Mouse (Mus musculus) hindbrain, embryonic 16.5 days (tissue): ENCODE measurements around the gene Pik3r6. TPM values are rescaled to one million over a fixed set of nuclear protein-coding genes. Genes with fewer than 3 reads are reported as not detected.

Experiments used
- ATAC-seq: fragments of 200-750 bp; cut with Nextera tagmentation; 2 replicates; pipeline ENCODE4 v1.8.0; 2017; ENCODE audit warnings: moderate TSS enrichment, moderate library complexity
- H3K27ac ChIP-seq: fragments of 300-500 bp; sonication (generic); 2 replicates; pipeline ENCODE4 v1.5.1; 2014; ENCODE audit warnings: low read depth, mild to moderate bottlenecking, control low read depth, low read length, moderate library complexity
- H3K27me3 ChIP-seq: fragments of 300-500 bp; sonication (generic); replicated peaks from 2 replicates; pipeline ENCODE4 v1.6.1; 2014; ENCODE audit warnings: low read length; ENCODE audit not compliant: control insufficient read depth, insufficient read depth
- H3K36me3 ChIP-seq: fragments of 300-500 bp; sonication (generic); 2 replicates; pipeline ENCODE4 v1.6.1; 2014; ENCODE audit warnings: mild to moderate bottlenecking, low read length, moderate library complexity, mixed read lengths; ENCODE audit not compliant: control insufficient read depth, insufficient read depth
- H3K4me1 ChIP-seq: fragments of 300-500 bp; sonication (generic); 2 replicates; pipeline ENCODE4 v1.6.1; 2014; ENCODE audit warnings: low read depth, low read length; ENCODE audit not compliant: control insufficient read depth, insufficient read depth
- H3K4me2 ChIP-seq: fragments of 300-500 bp; sonication (generic); 2 replicates; pipeline ENCODE4 v1.6.1; 2014; ENCODE audit warnings: mild to moderate bottlenecking, low read length, control low read depth, moderate library complexity
- H3K4me3 ChIP-seq: fragments of 300-500 bp; sonication (generic); 2 replicates; pipeline ENCODE4 v1.5.1; 2014; ENCODE audit warnings: mild to moderate bottlenecking, low read length, control low read depth, moderate library complexity
- H3K9ac ChIP-seq: fragments of 300-500 bp; sonication (generic); 2 replicates; pipeline ENCODE4 v1.6.1; 2014; ENCODE audit warnings: low read depth, mild to moderate bottlenecking, control low read depth, low read length, moderate library complexity
- H3K9me3 ChIP-seq: fragments of 300-500 bp; sonication (generic); 2 replicates; pipeline ENCODE4 v1.6.1; 2014; ENCODE audit warnings: mild to moderate bottlenecking, low read length, moderate library complexity; ENCODE audit not compliant: control insufficient read depth
- WGBS: fragments of 180-500 bp; shearing (Covaris S2); extraction: QIAGEN DNeasy Blood & Tissue Kit; methylation state at CpG from one replicate; pipeline ENCODE4 v1.1.7; 2014; 5-methylcytosine and 5-hydroxymethylcytosine counted together
- polyA plus RNA-seq: library from polyadenylated mRNA; unstranded; fragments of >200 nt; fragmentation: Nextera tagmentation; extraction: Ambion mirVana; gene quantifications from 2 replicates; pipeline ENCODE4 v1.2.1, GENCODE M21; 2015

Pik3r6 gene
- polyA plus RNA-seq, 1 experiment from 2014 or later = 2.1 TPM

GRCm38 (mm10) chr11:68467962-68468612 lies 34.7 kb upstream of the Pik3r6 start:
- Histone ChIP-seq H3K9ac (no peak overlapping the region), H3K4me1 (no peaks in the 10 kb centered on the region), H3K4me3 (no peak overlapping the region), H3K27ac (no peak overlapping the region), H3K9me3 (no peaks in the 10 kb centered on the region), H3K27me3 (no peaks in the 10 kb centered on the region), H3K36me3 (no peaks in the 10 kb centered on the region), H3K4me2 (no peak overlapping the region)
- WGBS = 55% methylated on average over 9 of the region's 9 CpGs
- no peak for ATAC-seq

- Histone ChIP-seq H3K9ac (no peak overlapping the region), H3K9me3 (no peaks in the 10 kb centered on the region), H3K4me3 (no peak overlapping the region), H3K36me3 (no peaks in the 10 kb centered on the region), H3K4me1 (no peaks in the 10 kb centered on the region), H3K4me2 (no peak overlapping the region), H3K27me3 (no peaks in the 10 kb centered on the region), H3K27ac (no peak overlapping the region)
- WGBS = 89% methylated on average over 4 of the region's 4 CpGs
- no peak for ATAC-seq
These were observed 33.9 kb upstream of the Pik3r6 start for GRCm38 (mm10) chr11:68468886-68469285.

GRCm38 (mm10) chr11:68472162-68472849 lies 30.5 kb upstream of the Pik3r6 start:
- ATAC-seq = no peak
- Histone ChIP-seq H3K27me3 (no peaks in the 10 kb centered on the region), H3K4me3 (no peak overlapping the region), H3K27ac (no peak overlapping the region), H3K4me1 (no peaks in the 10 kb centered on the region), H3K9ac (no peak overlapping the region), H3K9me3 (no peaks in the 10 kb centered on the region), H3K36me3 (no peaks in the 10 kb centered on the region), H3K4me2 (no peak overlapping the region)
- WGBS = 76% methylated on average over 5 of the region's 5 CpGs

- H3K27ac ChIP-seq = no peak overlapping the region
- H3K9ac ChIP-seq = no peak overlapping the region
- no peaks in the 10 kb centered on the region for H3K27me3 ChIP-seq
- H3K9me3 ChIP-seq = no peaks in the 10 kb centered on the region
- no peaks in the 10 kb centered on the region for H3K36me3 ChIP-seq
- H3K4me2 ChIP-seq = no peak overlapping the region
- no peak for ATAC-seq
- H3K4me1 ChIP-seq = no peaks in the 10 kb centered on the region
- H3K4me3 ChIP-seq = no peak overlapping the region
- WGBS = 90% methylated on average over 6 of the region's 6 CpGs
These were observed 28.2 kb upstream of the Pik3r6 start for GRCm38 (mm10) chr11:68474600-68474999.

GRCm38 (mm10) chr11:68475676-68476075 lies 27.1 kb upstream of the Pik3r6 start:
- no peak overlapping the region for H3K4me2 ChIP-seq
- 89% methylated on average over 7 of the region's 7 CpGs for WGBS
- H3K4me3 ChIP-seq = no peak overlapping the region
- no peak for ATAC-seq
- no peaks in the 10 kb centered on the region for H3K4me1 ChIP-seq
- H3K36me3 ChIP-seq = no peaks in the 10 kb centered on the region
- no peak overlapping the region for H3K9ac ChIP-seq
- no peaks in the 10 kb centered on the region for H3K27me3 ChIP-seq
- no peak overlapping the region for H3K27ac ChIP-seq
- H3K9me3 ChIP-seq = no peaks in the 10 kb centered on the region

- H3K9me3 ChIP-seq = no peaks in the 10 kb centered on the region
- no peaks in the 10 kb centered on the region for H3K27me3 ChIP-seq
- H3K4me1 ChIP-seq = no peaks in the 10 kb centered on the region
- no peak for ATAC-seq
- 87% methylated on average over 6 of the region's 6 CpGs for WGBS
- H3K9ac ChIP-seq = no peak overlapping the region
- no peaks in the 10 kb centered on the region for H3K36me3 ChIP-seq
- no peak overlapping the region for H3K4me2 ChIP-seq
- no peak overlapping the region for H3K4me3 ChIP-seq
- H3K27ac ChIP-seq = no peak overlapping the region
These were observed 25.2 kb upstream of the Pik3r6 start for GRCm38 (mm10) chr11:68477661-68478060.

GRCm38 (mm10) chr11:68478574-68478981 lies 24.2 kb upstream of the Pik3r6 start:
- Histone ChIP-seq H3K9me3 (no peaks in the 10 kb centered on the region), H3K9ac (no peak overlapping the region), H3K4me3 (no peak overlapping the region), H3K4me1 (no peaks in the 10 kb centered on the region), H3K4me2 (no peak overlapping the region), H3K36me3 (no peaks in the 10 kb centered on the region), H3K27me3 (no peaks in the 10 kb centered on the region), H3K27ac (no peak overlapping the region)
- ATAC-seq = no peak
- 82% methylated on average over 3 of the region's 3 CpGs for WGBS

GRCm38 (mm10) chr11:68480660-68481059 lies 22.2 kb upstream of the Pik3r6 start:
- ATAC-seq = no peak
- H3K36me3 ChIP-seq = no peaks in the 10 kb centered on the region
- 90% methylated on average over 4 of the region's 4 CpGs for WGBS

GRCm38 (mm10) chr11:68482001-68482400 lies 20.8 kb upstream of the Pik3r6 start:
- Histone ChIP-seq H3K4me2 (no peak overlapping the region), H3K9ac (no peak overlapping the region), H3K27ac (no peak overlapping the region), H3K9me3 (no peaks in the 10 kb centered on the region), H3K4me3 (no peak overlapping the region), H3K4me1 (no peaks in the 10 kb centered on the region; the same call in 1 of the 2 replicates), H3K36me3 (no peaks in the 10 kb centered on the region), H3K27me3 (no peaks in the 10 kb centered on the region)
- no peak for ATAC-seq

More at GRCm38 (mm10) chr11:68480660-68481059, 22.2 kb upstream of the Pik3r6 start:
- no peaks in the 10 kb centered on the region for H3K9me3 ChIP-seq
- no peaks in the 10 kb centered on the region for H3K27me3 ChIP-seq
- H3K27ac ChIP-seq = no peak overlapping the region
- no peaks in the 10 kb centered on the region; the same call in 1 of the 2 replicates for H3K4me1 ChIP-seq
- H3K4me3 ChIP-seq = no peak overlapping the region
- H3K9ac ChIP-seq = no peak overlapping the region
- H3K4me2 ChIP-seq = no peak overlapping the region
